Mouse (Mus musculus) lung, adult 18-20 months (tissue): ENCODE measurements around the gene Atf2.

Experiments used
- DNase-seq, 2 experiments: peaks; one replicate each; pipeline ENCODE4 v3.0.0; 2022; ENCODE audit warnings: mixed read lengths in 2 of 2

Atf2 gene

GRCm38 (mm10) chr2:73774786-73775682 lies 117.4 kb downstream of the Atf2 start, which contains the start of gene Chn1:
Chn1 (minus strand) TSS chr2:73775346.
- DNase-seq, result peak; percentile 36 to 42

- no peak for DNase-seq
Observed at GRCm38 (mm10) chr2:73772945-73773344, 119.5 kb downstream of the Atf2 start.

- no peak for DNase-seq
Observed at GRCm38 (mm10) chr2:73768669-73769068, 123.8 kb downstream of the Atf2 start.
